Mouse (Mus musculus): Measurements from ENCODE around the gene Polg. TPM values are rescaled to one million over a fixed set of nuclear protein-coding genes. Genes with fewer than 3 reads are reported as not detected.

Polg gene
- 10 to 100 TPM; 75.5 to 87.3 TPM for total RNA-seq (2021)

- intact Hi-C loops (cut with DNase I), result loop anchor here (1.0 to 10.0 kb wide), 2 partner anchors 74 to 191 kb away; partner anchors contain the start of gene Abhd2
Measured at GRCm38 (mm10) chr7:79466053-79466901, at the start of gene Polg. Gene Polg, minus strand, starts transcription at chr7:79466362.

GRCm38 (mm10) chr7:79515861-79516260, 49.7 kb upstream of the Polg start:
- intact Hi-C loops (cut with DNase I), result no loop called here
- DNase-seq (ENCODE audit: low spot score in 2 of 2), result peak in 1 of 2 experiments; percentile 11

More at GRCm38 (mm10) chr7:79466053-79466901, at the start of gene Polg:
- peak; percentile 99 to 100 for DNase-seq (ENCODE audit: low spot score in 2 of 2)

DNA sequence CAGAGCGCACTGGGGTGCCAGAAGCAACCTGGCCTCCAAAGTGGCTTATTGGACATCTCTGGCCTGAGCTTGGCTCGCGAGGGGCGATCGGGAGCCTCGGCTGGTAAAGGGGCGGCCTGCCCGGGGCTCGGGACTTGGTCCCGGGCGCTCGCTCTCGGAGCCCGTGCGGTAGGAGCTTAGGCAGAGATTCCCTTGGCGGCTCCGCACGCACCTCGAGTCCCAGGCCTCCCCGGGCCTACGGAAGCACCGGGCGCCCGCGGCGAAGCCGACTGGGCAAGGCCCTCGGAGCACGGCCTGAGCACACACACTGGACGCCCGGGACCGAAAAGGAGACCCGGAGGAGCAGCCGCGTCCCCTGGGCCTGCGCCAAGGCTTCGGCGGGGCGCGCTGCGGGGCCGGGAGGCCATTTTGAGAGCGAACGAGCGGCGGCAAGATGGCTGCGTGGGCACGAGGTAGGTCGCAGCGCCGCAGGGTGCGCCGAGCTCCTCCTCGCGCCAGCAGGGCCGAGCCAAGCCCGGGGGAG, 49.1 kb upstream of the Polg start:
- intact Hi-C loops (cut with DNase I), result no loop called here
- peak; percentile 59 to 69 for DNase-seq (ENCODE audit: low spot score in 2 of 2)

DNA sequence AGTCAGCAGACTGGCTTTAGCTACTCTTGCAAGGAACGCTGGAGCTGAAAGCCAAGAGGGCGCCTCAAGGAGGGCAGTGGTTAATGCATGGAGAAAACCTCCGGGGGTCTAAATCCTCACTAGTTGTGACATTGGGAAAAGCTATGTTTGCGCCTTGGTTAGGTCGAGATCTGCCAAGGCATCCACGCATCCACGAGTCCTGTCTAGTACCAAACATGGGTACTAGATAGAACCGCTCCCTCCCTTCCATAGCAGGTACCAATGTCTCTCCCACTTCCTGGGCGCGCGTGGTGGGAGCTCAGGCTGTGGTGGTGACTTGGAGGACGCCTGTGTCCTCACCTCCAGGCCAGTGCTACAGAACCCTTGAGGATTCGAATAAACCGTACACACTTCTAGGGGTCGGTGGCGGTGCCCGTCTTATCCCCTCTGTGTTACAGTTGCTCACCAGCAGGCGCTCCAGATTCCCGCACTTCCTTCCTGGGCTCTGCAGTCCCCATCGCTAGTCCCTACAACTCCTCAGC, 48.3 kb upstream of the Polg start:
- intact Hi-C loops (cut with DNase I), result no loop called here
- peak in 1 of 2 experiments; percentile 60 for DNase-seq (ENCODE audit: low spot score in 2 of 2)

DNA sequence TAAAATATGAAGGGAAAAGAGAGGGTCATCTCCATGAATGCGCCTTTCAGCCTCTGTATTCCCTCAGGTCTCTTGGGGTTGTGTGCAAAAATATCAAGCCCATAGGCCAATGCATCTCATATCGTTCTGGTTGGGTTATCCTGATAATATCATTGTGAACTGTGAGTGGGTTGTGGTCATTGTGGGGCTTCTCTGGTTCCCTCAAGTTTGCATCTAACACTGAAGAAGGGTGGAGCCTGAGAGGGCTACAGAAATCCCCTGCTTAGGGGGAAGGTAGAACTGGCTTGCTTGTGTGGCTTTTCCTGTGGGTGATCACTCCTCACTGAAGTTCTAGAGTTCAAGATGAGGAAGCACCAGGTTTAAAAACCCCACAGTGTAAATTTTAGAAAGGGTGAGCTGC, 47.3 kb upstream of the Polg start:
- intact Hi-C loops (cut with DNase I), result no loop called here
- DNase-seq (ENCODE audit: low spot score in 2 of 2), result no peak

GRCm38 (mm10) chr7:79512496-79512895, 46.3 kb upstream of the Polg start:
- peak in 1 of 2 experiments; percentile 19 for DNase-seq (ENCODE audit: low spot score in 2 of 2)
- intact Hi-C loops (cut with DNase I), result no loop called here

DNA sequence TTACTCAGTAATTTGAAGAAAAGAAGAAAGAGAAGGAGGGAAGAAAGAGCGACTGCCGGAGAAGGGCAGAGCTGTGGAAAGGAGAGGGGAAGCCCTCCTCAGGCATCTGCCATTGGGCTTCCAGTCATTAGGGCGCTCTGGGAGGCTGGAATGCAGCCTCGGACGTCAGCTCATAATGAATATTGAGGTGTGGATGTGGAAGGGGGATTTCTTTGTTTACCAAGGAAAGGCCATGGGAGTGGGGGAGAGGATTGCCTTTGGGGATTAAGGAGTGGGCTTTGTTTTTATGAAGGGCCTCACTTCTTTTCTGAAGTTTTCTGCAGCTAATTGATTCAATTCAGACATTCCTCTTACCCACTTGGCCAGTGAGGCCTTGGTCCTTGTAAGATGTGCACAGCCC, 45.5 kb upstream of the Polg start:
- peak in 1 of 2 experiments; percentile 13 for DNase-seq (ENCODE audit: low spot score in 2 of 2)

GRCm38 (mm10) chr7:79511181-79511580, 45.0 kb upstream of the Polg start:
- intact Hi-C loops (cut with DNase I), result no loop called here
- peak in 1 of 2 experiments; percentile 8 for DNase-seq (ENCODE audit: low spot score in 2 of 2)

More for the DNA sequence above, 45.5 kb upstream of the Polg start:
- intact Hi-C loops (cut with DNase I), result no loop called here

DNA sequence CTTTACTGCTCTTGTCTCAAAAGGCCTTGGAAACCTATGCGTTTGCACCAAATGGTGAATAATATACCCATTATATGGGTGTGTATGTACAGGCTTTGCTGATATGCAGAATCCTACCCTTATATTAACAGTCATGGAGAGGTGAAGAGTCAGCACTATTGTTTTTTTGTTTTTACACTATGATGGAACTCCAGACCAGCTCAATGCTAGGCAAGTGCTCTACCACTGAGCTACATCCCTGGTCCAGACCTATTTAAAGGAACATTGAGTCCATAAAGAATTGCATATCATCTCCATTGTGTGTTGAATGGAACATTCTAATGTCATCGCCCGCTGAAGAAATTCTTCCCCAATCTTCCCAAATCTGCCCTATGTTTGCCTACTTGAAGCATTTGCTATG, 44.5 kb upstream of the Polg start:
- DNase-seq (ENCODE audit: low spot score in 2 of 2), result no peak
- intact Hi-C loops (cut with DNase I), result no loop called here

DNA sequence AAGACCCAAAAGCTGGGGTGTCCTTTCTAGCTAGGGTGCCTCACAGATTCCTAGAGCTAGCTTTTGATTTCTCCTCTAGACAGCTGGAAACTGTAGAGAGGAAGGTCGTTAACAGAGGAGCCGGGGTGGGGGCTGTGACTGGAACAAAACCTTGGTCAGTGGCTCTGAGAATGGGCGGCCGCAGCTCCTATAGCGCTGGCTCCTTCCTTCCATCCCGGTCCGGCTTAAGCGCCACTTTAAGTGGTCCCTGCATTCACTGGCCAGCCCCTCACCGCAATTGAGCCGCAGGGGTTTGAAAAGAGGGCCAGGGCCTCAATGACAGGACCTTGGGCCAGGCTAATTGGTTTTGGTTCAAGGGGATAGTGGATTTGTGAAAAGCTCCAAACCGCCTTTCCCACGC, 43.5 kb upstream of the Polg start:
- no peak for DNase-seq (ENCODE audit: low spot score in 2 of 2)
- intact Hi-C loops (cut with DNase I), result no loop called here

GRCm38 (mm10) chr7:79509235-79509607, 43.1 kb upstream of the Polg start:
- intact Hi-C loops (cut with DNase I), result no loop called here
- peak in 1 of 2 experiments; percentile 7 for DNase-seq (ENCODE audit: low spot score in 2 of 2)

DNA sequence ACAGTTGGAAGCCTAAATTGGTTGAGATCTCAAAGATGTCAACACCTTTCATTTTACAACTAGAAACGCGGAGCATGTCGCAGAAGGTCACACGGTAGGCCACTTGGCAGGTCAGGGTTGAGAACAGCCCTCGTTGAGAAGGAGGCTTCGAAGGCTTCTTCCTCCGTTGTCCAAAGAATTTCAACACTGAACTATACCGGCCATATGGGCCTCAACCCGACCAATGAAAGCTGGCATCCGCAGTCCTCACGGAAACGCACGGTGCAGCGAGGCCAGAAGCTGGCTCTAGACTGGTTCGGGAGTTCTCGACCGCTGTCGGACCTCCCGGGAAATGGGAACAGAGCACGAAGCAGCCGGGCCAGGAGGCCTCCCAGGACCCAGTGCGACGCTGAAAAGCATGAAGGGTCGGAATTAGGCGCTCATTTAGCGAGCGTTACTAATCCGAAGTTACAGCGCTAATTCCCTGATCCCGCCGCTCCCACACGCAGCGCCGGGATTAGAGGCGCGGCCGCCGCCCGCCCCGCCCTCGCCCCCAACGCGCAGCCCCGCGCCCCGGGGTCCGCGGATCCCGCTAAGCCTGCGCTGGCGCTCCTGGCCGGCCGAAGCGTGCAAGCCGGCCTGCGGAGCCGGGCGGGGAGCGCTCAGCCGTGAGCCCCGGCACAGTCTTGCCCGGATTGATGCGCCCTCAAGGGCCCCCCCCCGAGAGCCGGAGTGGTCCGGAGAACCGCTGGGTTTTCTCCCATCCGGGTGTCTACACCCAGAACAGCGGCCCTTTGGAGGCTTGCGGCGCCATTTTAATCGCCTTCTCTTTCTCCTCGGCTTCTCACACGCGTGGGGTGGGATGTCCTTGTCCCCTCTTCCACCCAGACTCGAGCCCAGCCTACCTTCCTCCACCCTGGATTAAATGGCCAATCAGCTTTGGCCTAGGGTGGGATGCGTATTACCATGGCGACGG, 42.4 kb upstream of the Polg start:
- intact Hi-C loops (cut with DNase I), result no loop called here
- peak; percentile 24 to 41 for DNase-seq (ENCODE audit: low spot score in 2 of 2)

GRCm38 (mm10) chr7:79507756-79508155, 41.6 kb upstream of the Polg start:
- intact Hi-C loops (cut with DNase I), result no loop called here
- DNase-seq (ENCODE audit: low spot score in 2 of 2), result no peak

- intact Hi-C loops (cut with DNase I), result no loop called here
- peak in 1 of 2 experiments; percentile 64 for DNase-seq (ENCODE audit: low spot score in 2 of 2)
Measured at GRCm38 (mm10) chr7:79507101-79507705, 41.0 kb upstream of the Polg start.

- intact Hi-C loops (cut with DNase I), result no loop called here
Measured at GRCm38 (mm10) chr7:79506531-79507090, 40.4 kb upstream of the Polg start.

DNA sequence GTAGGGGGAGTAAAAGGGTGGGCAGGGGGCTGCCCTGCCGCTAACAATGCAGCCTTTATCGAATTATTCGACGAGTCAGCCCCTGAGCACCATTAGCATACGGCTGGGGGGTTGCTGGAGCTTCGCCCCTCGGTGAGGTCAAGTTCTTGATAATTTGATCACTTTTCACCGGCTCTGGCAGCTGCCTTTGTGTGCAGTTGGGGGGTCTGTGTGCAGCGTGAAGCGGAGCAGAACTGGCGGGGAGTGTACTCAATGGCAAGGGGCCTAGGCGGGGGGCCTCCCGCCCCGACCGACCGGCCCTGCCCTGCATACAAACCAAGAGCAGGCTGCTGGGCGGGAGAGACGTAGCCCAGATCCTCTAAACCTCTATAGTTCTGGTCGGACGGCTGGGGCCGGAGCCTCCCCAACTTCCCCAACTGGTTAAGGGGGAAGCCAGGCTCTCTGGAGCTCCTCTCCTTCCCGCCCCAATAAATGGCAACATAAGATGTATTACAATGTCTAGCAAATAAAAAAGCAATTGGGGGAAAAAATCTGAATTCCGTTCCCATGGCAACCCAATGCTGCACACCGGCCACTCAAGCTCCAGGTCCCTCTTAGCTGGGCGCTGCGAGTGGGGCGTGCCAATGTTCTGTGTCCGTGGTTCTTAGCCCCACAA, 39.8 kb upstream of the Polg start:
- peak in 1 of 2 experiments; percentile 46 for DNase-seq (ENCODE audit: low spot score in 2 of 2)
- intact Hi-C loops (cut with DNase I), result no loop called here

More at GRCm38 (mm10) chr7:79506531-79507090, 40.4 kb upstream of the Polg start:
- no peak for DNase-seq (ENCODE audit: low spot score in 2 of 2)

GRCm38 (mm10) chr7:79505376-79505775, 39.2 kb upstream of the Polg start:
- DNase-seq (ENCODE audit: low spot score in 2 of 2), result no peak
- intact Hi-C loops (cut with DNase I), result no loop called here

DNA sequence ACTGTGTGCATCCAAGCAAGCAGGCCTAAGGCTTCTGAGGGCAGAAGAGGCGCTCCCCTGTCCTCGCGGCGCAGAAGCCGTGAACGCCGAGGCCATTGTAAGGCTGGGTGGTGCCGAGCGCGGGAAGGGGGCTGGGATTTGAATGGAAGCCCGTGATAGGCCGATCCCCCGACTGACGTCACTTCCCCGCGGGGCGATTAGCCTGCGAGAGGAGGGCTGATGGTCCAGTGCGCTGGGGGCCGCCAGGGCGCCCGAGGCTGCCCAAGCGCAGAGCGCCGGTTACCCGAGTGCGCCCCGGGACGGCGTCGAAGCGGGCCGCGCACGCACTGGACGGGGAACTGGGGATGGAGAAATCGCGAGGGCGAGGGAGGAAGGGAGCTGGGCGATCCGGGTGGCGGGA, 38.6 kb upstream of the Polg start:
- intact Hi-C loops (cut with DNase I), result no loop called here
- peak; percentile 92 to 96 for DNase-seq (ENCODE audit: low spot score in 2 of 2)

Data from left cerebral cortex, postnatal 25 days (tissue).